Mouse (Mus musculus) cerebellum, adult 9-11 months (tissue): ENCODE results near the gene Gfod1.
A peak's percentile ranks its signal among the peaks of the same experiment; 100 is the strongest.

Source experiments
- DNase-seq: peaks from one replicate; pipeline ENCODE4 v3.0.0; 2022

The Gfod1 gene

DNA sequence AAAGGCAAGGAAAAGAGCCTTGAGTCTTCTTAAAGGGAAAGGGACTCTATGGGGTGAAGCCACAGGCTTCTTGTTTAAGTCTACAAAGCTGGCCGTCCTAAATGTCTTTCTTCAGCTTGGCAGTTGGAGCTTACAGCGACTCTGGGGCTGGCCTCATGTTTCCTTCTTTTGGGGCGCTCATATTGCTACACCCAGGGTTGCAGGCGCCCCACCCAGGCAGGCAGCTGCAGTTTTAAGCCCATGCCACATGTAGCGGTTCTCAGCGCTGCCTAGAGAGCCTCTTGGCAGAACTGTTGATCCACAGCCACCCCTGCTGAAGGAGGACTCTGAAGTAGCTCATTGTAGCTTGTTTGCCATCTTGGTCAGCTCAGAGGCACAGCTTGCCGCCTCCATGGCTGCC lies 104.7 kb downstream of the Gfod1 start:
- DNase-seq: no peak

DNA sequence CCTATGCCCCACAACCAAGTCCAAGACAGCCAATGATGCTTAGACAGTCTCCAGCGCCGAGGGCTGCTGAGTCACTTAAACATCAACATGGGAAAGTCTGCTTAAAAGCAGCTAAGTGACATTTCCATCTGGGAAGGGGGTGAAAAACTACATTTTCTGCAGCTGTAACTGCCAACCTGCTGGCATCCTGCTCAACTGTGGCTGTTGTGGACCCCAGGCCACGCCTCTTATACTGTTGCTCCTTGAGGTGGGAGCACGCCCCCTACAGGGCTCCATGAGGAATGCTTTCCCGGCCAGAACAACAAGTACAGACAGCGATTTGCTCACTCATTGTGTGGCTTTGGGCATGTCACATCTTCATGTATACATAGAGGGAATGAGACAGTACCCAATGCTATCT lies 106.8 kb downstream of the Gfod1 start:
- no peak for DNase-seq

DNA sequence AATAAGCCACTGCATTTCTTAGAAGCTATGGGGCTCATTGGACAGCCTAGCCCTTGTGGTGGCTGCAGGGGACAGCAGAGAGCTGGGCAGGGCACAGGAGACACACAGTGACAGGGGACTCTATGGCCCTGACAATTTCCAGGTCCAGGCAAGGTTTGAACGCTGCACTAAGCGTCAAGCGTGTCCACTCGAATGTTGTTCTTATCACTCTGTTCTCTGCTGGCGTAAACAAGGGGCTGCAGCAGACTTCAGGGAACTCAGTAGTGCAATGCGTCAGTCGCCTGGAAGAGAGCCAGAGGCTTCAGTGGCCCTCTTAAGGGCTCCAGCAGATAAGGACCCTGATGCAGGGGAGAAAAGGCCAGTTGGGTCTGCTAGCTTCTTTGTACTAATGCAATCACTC lies 108.0 kb downstream of the Gfod1 start:
- DNase-seq: no peak

DNA sequence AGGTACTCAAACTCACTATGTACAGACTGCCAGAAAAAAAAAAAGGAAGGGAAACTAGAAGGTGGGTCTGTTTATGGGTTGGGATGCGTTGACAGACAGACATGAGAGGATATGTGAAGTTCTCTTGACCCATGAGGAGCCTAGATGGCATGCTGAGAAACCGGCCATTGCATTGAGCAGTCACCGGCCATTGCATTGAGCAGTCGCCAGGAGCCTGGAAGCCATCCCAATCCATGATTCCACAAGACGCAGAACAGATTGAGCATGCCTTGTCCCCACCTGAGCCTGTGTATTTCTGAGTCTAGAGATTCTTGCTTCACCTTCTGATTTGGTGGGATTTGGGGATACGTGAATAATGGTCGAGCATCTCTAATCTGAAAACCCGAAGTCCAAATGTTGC lies 110.0 kb downstream of the Gfod1 start:
- DNase-seq: no peak

DNA sequence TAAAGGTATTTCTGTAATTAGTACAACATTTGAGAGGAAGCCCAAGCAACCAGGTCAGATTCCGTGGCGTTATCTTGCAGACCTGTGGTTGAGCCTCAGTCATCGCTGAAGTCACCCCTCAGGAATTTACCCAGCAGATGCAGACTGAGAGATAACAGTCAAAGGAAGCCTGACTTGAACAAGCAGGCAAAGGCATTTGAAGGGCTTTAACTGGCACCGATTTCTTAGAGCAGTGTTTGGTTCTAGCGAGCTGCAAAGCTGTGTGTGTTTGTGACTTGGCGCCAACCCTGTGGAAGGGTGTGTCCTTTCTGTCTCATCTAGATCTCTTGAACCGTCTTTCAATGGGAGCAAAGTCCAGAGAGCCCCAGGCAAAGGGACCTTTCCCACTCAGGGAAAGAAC lies 110.7 kb downstream of the Gfod1 start:
- DNase-seq: no peak

DNA sequence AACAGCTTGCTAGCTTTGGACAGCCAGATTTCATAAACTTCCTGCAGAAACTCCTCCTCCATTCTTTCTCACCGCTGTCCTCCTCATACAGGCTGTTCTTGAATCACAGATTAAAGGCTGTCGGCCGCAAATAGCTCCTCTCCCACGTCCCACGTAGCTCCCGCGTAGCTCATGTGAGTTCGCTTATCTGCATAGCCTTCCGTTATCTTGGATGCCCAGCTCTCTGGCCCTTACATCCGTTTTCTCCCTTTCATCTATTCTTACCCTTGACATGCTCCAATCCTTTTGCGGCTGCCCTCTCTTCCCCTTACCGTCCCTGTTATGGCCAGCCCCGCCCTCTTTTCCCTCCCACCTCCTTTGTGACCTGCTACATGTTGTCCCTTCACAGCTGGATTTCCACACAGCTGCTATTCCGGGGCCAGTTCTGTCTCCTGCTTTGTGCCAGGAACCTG lies 112.2 kb downstream of the Gfod1 start:
- no peak for DNase-seq

DNA sequence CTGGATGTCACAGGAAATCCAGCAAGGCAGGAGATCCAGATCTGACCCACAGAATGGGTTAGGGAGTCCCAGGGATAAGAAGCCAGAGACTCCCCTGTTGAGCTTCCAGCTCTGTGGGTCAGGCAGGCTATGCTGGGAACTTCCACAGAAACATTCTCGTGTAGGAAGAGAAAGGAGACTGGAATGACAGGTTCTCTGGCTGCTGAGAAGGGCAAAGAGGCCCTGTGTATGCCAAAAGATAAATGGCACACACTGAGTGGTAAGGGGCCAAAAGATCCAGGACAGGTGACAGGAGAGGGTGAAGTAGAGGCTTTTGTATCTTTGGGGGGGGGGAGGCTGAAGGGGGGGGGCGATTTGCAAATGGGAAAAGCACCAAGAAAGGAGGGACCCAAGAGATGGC lies 112.7 kb downstream of the Gfod1 start:
- no peak for DNase-seq

DNA sequence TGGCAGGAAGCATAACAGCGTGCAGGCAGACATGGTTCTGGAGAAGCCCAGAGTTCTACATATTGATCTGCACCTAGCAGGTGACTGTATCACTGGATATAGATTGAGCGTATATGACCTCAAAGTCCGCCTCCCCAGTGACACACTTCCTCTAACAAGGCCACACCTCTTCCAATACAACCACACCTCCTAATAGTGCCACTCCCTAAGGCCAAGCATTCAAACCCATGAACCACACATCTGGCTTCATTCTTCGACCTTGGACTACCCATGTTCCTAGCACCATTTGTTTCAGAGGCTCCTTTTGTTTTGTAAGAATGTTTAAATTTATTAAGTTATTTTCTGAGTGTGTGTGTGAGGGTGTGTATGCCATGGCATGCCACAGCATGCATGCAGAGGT lies 116.2 kb downstream of the Gfod1 start:
- DNase-seq: no peak

DNA sequence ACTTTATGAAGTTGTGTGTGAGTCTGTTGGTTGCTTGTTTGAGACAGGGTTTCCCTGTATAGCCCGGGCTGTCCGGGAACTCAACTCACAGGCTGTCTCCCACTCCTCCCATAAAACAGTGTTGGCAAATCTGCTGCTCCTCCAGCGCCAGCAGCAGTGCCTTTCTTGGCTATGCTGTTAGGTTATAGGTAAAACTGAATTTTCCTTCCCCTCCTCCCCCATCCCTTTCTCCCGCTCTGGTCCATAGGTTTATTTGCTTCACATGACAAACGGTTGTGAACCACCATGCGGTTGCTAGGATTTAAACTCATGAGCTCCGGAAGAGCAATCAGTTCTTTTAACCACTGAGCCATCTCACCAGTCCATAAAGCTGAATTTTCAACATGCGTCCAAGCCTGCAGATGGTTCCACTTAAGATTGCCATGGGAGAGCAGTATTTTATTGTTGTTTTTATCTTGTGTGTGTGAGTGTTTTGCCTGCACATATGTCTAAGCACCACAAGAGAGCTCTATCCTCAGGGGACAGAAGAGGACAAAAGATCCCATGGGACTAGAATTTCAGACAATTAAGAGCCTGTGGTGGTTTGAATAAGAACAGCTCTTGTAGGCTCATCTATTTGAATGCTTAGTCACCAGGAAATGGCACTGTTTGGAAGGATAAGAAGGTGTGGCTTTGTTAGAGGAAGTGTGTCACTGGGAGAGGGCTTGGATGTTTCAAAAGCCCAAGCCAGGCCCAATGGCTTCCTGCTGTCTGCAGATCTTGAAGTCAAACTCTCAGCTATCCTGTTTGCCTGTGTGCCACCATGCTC lies 120.5 kb downstream of the Gfod1 start:
- no peak for DNase-seq

DNA sequence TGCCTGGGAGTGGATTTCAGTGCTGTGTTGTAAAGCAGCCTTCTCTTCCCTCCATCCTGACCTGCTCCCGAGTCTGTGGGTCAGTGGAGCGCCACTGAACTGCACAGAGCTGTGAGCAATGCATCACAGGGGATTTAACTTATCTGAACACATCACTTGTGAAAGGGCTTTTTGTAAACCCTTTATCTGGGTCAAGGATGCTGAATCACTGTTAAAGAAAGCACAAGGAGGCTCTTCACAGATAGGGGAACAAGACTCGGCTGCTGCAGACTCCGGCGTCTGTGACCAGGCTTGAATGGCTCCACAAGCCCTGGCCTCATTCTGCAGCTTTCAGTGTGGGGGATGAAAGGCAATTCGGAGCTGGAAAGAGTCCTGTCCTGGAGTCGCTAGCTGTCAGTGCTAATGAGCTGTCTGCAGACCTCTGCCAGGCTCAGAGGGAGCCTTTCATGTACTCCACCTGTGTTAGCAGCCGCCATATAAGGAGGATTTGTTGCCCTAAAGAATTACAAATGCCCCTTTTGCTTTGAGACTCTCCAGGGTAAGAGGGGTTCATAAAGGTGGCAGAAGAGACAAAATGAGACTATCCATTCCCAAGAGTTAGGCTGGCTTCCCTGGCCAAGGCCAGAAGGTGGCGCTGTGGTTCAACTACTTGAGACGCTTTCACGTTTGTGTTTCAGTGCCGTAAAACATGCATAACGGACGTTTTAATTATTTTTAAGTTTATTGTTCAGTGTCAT lies 121.3 kb downstream of the Gfod1 start:
- peak; percentile 77 for DNase-seq

DNA sequence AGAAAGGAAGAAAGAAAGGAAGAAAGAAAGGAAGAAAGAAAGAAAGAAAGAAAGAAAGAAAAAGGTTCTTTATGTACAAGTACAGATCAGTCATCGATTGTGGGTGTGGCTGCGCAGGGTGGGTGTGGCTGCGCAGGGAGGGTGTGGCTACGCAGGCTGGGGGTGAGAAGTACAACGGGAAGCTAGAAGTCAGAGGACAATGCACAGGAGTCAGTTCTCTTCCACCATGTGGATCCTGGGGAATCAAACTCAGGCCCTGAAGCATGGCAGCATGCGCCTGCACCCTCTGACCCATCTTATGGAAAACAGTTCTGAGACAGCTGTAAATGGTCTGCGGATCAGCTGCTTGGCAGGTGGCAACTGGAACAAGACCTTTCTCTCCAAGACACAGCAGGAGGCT lies 122.9 kb downstream of the Gfod1 start:
- DNase-seq: no peak

DNA sequence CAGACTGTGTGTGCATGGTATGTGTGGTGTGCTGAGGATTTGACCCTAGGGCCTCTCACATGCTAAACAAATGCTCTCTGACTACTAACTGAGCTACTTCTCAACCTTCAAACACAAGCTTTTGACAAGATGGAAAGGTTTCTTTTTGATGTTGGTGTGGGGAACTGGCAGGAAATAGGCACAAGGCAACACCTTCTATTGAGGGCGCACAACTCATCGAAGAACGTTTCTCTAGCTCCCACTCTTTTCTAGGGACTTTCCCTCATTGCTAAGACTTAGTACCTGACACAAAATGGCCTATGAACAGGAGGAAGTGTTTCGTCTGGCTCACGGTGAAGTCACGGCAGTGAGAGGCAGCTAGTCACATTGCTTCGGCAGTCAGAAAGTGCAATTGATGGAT lies 126.7 kb downstream of the Gfod1 start:
- no peak for DNase-seq

DNA sequence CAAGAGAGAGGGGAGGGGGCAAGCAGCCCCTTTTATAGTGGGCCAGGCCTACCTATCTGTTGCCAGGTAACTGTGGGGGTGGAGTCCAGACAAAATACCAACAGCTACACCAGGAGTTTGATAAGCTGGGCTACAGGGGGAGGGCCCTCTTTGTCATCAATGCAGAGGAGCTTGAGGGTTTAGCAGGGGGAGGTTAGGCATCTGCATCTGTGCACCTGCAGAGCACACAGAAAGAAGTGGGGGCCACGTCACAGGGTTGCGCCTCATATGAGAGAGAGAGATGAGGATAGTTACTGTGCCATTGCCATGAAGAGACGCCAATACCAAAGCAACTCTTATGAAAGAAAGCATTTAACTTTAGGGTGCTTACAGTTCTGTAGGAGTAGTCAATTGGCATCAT lies 127.3 kb downstream of the Gfod1 start:
- no peak for DNase-seq

DNA sequence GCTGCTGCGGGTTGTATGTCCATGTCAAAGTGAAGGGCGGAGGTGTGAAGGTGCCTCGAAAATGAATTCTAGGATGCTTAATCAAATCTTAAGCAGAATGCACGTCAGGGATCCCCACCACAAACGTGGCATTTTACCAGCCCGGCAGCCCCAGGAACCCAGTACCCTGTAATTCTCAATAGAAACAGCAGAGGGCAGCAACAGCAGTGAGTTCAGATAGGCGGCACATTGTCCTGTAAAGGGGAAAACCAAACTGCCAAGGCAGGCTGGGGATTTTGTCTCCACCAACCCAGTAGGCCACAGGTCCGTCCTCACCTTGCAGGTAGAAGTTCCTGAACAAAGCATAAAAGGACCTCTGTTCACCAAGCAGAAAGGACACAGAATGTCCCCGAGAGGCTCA lies 130.7 kb downstream of the Gfod1 start:
- peak; percentile 80 for DNase-seq

DNA sequence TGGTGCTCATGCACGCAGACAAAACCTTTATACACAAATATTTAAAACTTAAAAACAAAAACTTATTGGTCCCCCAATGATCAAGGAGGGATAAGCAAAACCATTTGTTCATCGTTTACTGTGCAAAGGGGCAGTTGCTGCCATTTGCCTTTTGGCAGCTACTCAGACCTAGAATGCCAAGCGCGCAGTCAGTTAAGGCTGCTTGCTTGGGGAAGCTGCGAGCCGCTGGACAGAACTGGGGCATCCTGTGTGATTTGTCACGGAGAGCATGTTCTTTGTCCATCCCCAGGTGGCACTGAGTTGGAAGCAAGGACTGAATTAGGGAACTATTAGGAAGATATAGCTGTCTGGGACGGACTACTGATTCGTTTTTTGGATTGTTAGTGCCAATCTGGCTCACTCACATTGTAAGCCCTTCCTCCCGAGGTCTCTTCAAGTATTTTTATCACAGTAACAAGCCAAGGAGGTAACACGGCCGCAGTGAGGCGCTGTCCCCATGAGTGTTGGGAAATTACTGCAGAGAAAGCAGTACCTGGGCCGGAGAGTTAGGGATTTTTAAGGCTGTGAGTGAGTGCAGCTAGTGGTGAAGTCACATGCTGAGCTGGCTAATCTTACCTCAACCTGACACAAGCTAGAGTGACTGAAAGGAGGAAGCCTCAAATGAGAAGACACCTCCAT lies 131.8 kb downstream of the Gfod1 start:
- peak; percentile 43 for DNase-seq

DNA sequence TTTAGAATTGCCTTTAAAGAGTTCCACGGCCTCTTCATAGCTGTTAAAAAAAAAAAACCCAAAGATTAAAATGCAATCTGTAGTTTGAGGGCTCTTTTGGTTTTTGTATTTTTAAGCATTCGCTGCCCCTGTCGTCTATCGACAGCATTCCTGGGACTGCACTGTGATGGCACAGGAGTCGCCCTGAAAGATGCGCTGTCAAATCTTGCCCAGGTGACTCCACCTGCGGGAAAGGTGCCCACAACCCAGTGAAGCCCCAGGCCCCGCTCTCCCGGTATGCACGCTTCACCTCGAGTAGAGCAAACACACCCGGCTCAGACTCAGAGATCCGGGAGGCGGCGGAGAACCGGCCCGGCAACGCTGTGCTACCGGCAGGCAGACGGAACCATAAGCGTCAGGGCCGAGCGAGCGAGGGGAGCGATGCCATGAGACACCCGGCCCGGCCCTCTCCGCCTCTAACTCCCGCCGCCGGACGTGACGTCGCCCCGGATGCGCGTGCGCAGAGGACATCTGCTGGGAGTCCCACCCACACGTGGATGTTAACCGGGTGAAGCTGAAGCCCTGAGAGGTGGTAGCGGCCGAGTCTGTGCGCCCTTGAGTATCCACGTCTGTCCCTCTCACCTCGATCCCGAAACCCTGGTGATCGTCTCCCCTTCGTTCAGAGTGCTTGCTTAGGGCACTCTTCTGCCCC lies 132.8 kb downstream of the Gfod1 start, which contains the start of gene Tbc1d7:
TSS of gene Tbc1d7 (minus strand) at position 482 of the 691 bp plus-strand sequence.
- DNase-seq: peak; percentile 98

DNA sequence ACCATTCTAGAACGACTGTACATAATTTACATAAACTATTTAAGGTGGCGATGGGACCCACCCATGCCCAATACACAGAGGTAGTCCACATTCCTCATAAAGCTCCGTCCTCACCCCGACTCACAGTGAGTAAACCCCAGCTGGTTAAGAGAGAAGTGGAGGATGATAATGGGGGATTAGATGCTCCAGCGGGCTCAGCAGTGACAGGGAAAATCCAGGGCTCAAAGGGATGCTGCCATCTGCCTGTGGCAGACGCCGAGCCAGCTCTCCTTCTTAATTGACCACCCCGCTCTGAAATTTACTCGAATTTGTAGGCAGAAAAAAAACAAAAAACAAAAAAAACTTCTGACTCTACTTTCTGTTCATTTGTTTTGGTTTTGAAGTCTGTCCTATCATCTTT lies 136.3 kb downstream of the Gfod1 start:
- DNase-seq: no peak

DNA sequence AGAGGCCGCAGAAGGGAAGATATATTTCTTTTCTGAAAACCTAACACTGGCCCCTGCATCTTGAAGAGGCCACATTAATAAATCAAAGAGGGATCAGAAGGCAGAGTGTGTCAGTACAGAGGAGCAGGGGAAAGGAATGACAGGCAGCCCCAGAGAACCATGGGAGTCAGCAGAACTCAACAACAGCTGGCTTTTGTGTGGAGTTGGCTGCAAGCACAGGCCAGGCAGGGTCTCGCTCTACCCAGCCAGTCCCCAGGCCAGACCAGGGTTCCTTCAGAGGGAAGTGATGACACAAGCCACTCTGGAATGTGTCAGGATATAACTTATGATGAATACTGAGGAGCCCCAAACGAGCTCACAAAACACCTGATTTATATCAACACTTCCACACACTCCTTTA lies 144.5 kb downstream of the Gfod1 start:
- DNase-seq: no peak

DNA sequence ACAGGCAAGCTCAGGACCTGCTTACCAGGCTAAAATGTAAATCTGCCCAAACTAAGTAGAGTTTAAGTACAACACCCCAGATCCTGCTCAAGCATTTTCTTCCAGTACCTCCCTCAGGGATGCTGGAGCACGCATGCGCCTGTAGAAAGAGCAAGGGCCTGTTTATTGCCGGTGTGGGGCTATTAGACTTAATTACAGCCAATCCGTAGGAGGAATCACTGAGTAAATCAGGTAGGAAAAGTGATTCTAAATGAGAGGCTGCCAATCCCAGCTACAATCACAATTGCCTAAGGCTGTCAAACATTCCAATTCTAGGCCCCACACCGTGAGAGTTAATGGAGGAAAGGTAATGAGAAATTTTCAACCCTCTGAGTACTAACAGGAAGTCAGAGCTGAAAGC lies 145.7 kb downstream of the Gfod1 start:
- DNase-seq: no peak

DNA sequence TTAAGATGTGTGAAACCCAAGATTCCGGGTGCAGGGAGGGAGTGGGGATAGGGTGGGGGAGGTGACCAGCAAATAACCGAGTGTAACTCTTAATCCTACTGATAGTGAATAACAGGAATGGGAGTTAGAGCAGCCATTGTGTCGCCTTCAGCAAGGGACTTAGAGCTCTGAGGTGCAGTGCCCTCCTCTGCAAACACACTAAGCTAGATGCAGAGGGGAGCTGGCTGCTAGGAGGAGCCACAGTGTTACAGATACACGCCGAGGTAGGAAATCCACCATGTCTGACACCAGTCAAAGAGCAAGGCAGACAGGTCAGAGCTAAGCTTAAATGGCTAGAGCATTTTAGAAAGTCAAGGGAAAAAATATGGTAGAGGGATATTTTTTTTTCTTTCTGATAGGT lies 146.6 kb downstream of the Gfod1 start:
- DNase-seq: no peak

DNA sequence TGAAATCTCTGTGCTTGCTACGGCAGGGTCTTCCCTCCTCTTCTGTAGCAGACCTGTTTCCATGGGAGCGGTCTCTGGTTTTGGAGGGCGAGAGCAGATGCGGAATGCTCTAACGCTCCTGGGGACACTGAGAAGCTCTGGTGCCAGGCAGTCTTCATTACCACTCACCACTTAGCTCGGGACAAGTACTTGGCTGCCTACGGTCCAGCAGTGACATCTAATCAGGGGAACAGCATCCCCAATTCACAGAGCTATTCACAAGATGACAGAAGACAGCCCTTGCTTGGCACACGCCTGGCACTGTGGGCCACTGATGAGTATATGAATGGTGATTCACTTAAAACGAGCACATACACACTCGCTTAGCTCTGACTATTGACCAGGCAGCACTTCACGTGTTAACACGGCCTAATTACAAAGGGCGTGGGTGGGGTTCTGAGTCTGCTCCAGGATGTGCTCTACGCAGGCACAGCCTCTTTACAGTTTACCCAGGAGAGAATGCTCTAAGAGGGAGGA lies 151.9 kb downstream of the Gfod1 start:
- no peak for DNase-seq

DNA sequence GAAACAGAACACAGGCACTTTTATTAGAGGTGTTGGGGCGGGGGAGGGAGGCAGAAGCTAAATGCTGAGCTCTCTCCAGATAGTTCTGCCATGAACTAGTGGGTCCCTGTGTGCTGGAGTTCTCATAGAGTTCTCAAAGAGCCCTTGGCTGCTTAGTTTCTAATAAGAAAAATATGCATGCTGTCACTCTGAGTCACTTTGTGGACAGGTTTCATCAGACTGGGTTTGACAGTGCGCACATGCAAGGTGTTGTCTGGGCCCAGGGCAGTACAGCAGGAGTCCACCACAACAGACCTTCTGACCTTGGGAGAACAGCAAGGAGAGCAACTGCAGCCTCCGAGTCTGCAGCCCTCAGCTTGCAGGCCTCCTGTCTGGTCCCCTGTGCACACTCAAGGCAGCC lies 154.3 kb downstream of the Gfod1 start:
- no peak for DNase-seq

DNA sequence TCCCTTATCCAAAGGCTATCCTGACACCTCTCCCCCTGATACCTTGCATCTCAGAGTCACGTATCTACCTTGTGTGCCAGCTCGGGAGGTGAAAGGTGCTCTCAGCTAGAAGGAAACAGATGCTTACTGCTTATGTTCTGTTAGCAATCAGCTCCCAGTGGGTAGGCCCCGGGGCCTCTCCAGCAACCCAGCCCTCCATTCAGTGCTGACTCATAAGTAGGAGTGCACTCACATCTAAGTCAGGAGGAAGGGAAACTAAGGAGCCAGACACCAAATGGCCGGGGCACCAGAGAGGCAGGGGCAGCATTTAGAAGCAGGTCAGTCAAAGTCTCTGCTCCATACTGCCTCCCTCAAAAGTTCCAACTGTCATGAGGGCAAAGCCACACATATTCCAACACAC lies 155.3 kb downstream of the Gfod1 start:
- no peak for DNase-seq
